Mouse (Mus musculus): ENCODE results near the gene Wdr89.

DNA sequence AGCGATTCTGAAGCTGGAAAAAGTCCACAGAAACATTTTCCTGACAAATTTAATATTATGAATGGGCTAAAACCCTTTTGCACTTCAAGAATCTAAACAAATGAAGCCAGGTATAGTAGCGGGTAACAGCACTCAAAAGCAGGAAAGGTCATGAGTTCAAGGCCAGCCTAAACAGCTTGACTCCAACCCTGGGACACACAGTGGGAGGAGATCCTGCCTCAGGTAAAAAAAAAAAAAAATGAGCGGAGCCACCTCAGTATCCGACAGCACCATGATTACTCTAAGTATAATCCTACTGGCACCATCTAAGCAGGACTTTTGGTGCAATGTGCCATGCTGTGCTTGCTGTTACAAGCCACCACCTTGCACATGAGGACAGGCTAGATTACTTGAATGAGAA is 75.5 kb downstream of the Wdr89 start:
- no peak for TF ChIP-seq CTCF (conservative IDR thresholded peaks at IDR 0.05; ENCODE audit: low read length)
- TF ChIP-seq POU5F1 (IDR thresholded peaks at IDR 0.05; ENCODE audit: borderline replicate concordance, low read length) = no peak
- TF ChIP-seq NANOG (IDR thresholded peaks at IDR 0.05; ENCODE audit: borderline replicate concordance, low read length) = no peak

Measured in E14TG2a.4 (cell line).